Mouse (Mus musculus): ENCODE data around the gene Tex22.

- TF ChIP-seq FLI1 (IDR thresholded peaks at IDR 0.05; ENCODE audit: low read length): no peak
- TF ChIP-seq GATA1 (IDR thresholded peaks at IDR 0.05; ENCODE audit: borderline replicate concordance, low read length): no peak
Measured at GRCm38 (mm10) chr12:113097040-113097439, 22.7 kb downstream of the Tex22 start.
